Mouse (Mus musculus) G1E (cell line): ENCODE measurements around the gene Sorcs2.

ENCODE experiments used
- CTCF ChIP-seq: IDR thresholded peaks from 2 replicates; pipeline ENCODE4 v1.5.1; 2012; ENCODE audit warnings: low read depth, low read length, inconsistent platforms, mixed read lengths
- GATA1 ChIP-seq: IDR thresholded peaks from 2 replicates; pipeline ENCODE4 v1.6.1; 2012; ENCODE audit warnings: borderline replicate concordance, low read length, inconsistent platforms, mixed read lengths
- GATA2 ChIP-seq: IDR thresholded peaks from 2 replicates; pipeline ENCODE4 v1.6.1; 2012; ENCODE audit warnings: low read depth, low read length, inconsistent platforms, borderline replicate concordance
- TAL1 ChIP-seq: conservative IDR thresholded peaks from 2 replicates; pipeline ENCODE4 v1.6.1; 2012; ENCODE audit warnings: low read depth, low read length, inconsistent platforms, mixed read lengths

DNA sequence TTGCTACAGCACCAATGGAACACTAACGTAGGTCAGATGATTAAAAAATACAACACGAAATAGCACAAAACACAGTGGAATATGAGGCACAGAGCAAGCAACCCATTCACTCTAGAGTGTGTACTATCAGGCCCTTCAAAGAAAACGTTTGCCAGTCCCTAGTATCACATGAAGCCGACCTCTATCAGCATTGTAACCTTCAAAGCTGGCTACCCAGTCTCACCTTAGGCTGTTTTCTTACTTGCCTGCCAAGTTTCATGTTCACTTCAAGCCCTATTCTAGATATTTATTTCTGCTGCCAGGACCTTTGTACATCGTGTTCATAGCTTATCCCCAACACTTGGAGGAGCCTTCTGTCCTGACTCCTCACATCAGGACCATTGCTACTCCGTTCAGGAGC, 263.6 kb downstream of the Sorcs2 start:
- TF ChIP-seq CTCF (no peak), TAL1 (no peak), GATA2 (no peak), GATA1 (no peak)
